Mouse (Mus musculus): Measurements from ENCODE around the gene Gm10663. TPM values are rescaled to one million over a fixed set of nuclear protein-coding genes. Genes with fewer than 3 reads are reported as not detected.

Gene Gm10663
- not detected in 2 replicates for polyA plus RNA-seq (2011; ENCODE audit: insufficient read length, low read depth, missing spikeins)

DNA sequence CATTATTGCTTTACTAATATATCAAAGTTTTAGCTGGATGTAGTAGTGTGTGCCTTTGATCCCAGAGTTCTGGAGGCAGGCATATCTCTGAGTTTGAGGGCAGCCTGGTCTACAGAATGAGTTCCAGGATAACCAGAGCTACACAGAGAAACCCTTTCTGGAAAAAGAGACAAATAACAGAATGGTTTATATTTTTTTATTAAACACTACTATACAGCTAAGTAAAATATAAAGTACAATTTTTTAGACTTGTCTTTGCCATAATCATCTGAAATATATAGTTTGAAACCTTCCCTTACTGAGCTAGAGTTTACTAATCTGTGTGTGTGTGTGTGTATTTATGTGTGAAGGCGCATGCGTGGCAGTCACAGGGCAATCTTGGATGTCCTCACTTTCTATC lies at the start of gene Gm10663:
Gene Gm10663 (plus strand): TSS at position 301 of the 400 bp plus-strand sequence.
- Histone ChIP-seq H3K27ac (ENCODE audit: insufficient read depth, low read length) (no peak within 1 kb of the TSS), H3K4me1 (ENCODE audit: control insufficient read depth, insufficient read depth, low read length) (no peaks in the 10 kb centered on the region), H3K4me3 (ENCODE audit: insufficient read depth, low read length) (no peak within 1 kb of the TSS)
- TF ChIP-seq POLR2A (IDR thresholded peaks at IDR 0.05; ENCODE audit: low read depth, low read length) (no peak), CTCF (IDR thresholded peaks at IDR 0.05; ENCODE audit: borderline replicate concordance, insufficient read depth, low read length) (no peak)

- H3K4me1 ChIP-seq (ENCODE audit: control insufficient read depth, insufficient read depth, low read length), result no peaks in the 10 kb centered on the region
- no peak overlapping the region for H3K4me3 ChIP-seq (ENCODE audit: insufficient read depth, low read length)
- TF ChIP-seq CTCF (IDR thresholded peaks at IDR 0.05; ENCODE audit: borderline replicate concordance, insufficient read depth, low read length), result no peak
- no peak for TF ChIP-seq POLR2A (IDR thresholded peaks at IDR 0.05; ENCODE audit: low read depth, low read length)
- H3K27ac ChIP-seq (ENCODE audit: insufficient read depth, low read length), result no peak overlapping the region
Observed at GRCm38 (mm10) chr8:65028959-65029686, 45.7 kb upstream of the Gm10663 start.

GRCm38 (mm10) chr8:65029776-65030175 lies 45.1 kb upstream of the Gm10663 start:
- TF ChIP-seq CTCF (IDR thresholded peaks at IDR 0.05; ENCODE audit: borderline replicate concordance, insufficient read depth, low read length) (no peak), POLR2A (IDR thresholded peaks at IDR 0.05; ENCODE audit: low read depth, low read length) (no peak)
- no peak overlapping the region for H3K27ac ChIP-seq (ENCODE audit: insufficient read depth, low read length)
- H3K4me3 ChIP-seq (ENCODE audit: insufficient read depth, low read length), result no peak overlapping the region
- H3K4me1 ChIP-seq (ENCODE audit: control insufficient read depth, insufficient read depth, low read length), result no peaks in the 10 kb centered on the region

DNA sequence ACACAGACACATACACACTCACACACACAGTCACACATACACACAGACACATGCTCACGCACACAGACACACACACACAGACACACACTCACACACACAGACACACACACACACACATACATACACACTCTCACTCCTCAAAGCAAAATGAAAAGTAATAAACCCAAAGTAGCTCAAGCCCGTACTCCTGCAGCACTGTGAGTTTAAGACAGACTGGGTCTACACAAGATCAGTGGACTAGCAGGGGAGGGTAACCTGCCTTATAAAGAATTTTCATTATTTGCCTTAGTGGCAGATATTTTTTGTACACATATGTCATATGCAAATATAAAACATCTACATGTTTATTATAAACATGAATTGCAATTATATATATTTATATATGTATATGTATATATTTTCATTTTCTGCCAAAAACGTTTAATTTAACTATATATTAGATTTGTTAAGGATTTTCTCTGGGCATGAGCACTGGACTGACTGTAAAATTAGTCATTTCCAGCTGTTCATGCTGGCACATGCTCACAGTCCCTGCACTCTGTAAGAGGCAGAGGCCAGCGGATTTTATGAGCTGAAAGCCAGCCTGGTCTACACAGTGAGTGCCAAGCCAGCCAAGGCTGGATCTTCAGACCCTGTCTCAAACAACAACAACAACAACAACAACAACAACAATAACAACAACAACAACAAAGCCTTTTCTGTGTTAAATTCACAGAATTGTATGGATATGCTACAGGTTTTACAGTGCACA lies 43.9 kb upstream of the Gm10663 start:
- 0 out of 2 replicates have a peak, but pooled peaks cover 2% of the 10 kb centered on the region for H3K4me1 ChIP-seq (ENCODE audit: control insufficient read depth, insufficient read depth, low read length)
- TF ChIP-seq CTCF (IDR thresholded peaks at IDR 0.05; ENCODE audit: borderline replicate concordance, insufficient read depth, low read length), result no peak
- no peak for TF ChIP-seq POLR2A (IDR thresholded peaks at IDR 0.05; ENCODE audit: low read depth, low read length)
- no peak overlapping the region for H3K4me3 ChIP-seq (ENCODE audit: insufficient read depth, low read length)
- H3K27ac ChIP-seq (ENCODE audit: insufficient read depth, low read length), result no peak overlapping the region

DNA sequence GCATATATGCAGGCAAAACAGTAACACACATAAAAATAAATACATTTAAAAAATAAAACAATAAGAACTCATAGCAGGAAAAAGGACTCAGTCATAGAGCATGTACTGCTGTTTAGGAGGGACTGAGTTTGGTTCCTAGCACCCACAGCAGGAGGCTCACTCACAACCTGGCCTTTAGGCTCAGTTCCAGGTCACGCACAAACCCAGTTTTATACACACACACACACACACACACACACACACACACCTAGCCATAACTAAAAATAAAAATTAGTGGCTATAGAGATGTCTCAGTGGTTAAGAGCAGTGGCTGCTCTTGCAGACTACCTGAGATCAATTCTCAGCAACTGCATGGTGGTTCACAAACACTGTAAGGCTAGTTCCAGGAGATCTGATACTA lies 42.7 kb upstream of the Gm10663 start:
- Histone ChIP-seq H3K4me1 (ENCODE audit: control insufficient read depth, insufficient read depth, low read length) (0 out of 2 replicates have a peak, but pooled peaks cover 2% of the 10 kb centered on the region), H3K27ac (ENCODE audit: insufficient read depth, low read length) (no peak overlapping the region), H3K4me3 (ENCODE audit: insufficient read depth, low read length) (no peak overlapping the region)
- TF ChIP-seq CTCF (IDR thresholded peaks at IDR 0.05; ENCODE audit: borderline replicate concordance, insufficient read depth, low read length) (no peak), POLR2A (IDR thresholded peaks at IDR 0.05; ENCODE audit: low read depth, low read length) (no peak)

DNA sequence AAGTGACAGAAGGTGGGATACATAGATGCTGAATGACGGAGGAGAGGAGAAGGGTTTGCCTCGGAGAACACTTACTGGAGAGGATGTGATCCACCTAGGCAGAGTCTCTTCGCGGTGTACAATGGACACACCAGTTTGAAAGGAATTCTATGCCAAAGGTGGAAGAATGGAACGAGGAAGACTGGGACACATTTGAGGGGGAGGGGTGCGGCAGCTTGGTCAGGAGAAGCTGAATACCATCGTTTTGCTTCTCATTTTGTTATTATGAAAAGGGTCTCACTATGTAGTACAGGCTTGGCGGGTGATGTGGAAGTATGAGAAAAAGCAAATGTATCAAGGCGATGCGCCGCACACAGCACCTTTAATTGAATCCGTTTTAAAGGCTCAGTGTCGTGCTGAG lies 41.8 kb upstream of the Gm10663 start:
- Histone ChIP-seq H3K4me1 (ENCODE audit: control insufficient read depth, insufficient read depth, low read length) (0 out of 2 replicates have a peak, but pooled peaks cover 2% of the 10 kb centered on the region), H3K27ac (ENCODE audit: insufficient read depth, low read length) (no peak overlapping the region), H3K4me3 (ENCODE audit: insufficient read depth, low read length) (no peak overlapping the region)
- no peak for TF ChIP-seq CTCF (IDR thresholded peaks at IDR 0.05; ENCODE audit: borderline replicate concordance, insufficient read depth, low read length)

GRCm38 (mm10) chr8:65034136-65034535 lies 40.7 kb upstream of the Gm10663 start:
- no peak overlapping the region for H3K4me3 ChIP-seq (ENCODE audit: insufficient read depth, low read length)
- TF ChIP-seq POLR2A (IDR thresholded peaks at IDR 0.05; ENCODE audit: low read depth, low read length) (no peak), CTCF (IDR thresholded peaks at IDR 0.05; ENCODE audit: borderline replicate concordance, insufficient read depth, low read length) (no peak)
- 0 out of 2 replicates have a peak, but pooled peaks cover 2% of the 10 kb centered on the region for H3K4me1 ChIP-seq (ENCODE audit: control insufficient read depth, insufficient read depth, low read length)
- no peak overlapping the region for H3K27ac ChIP-seq (ENCODE audit: insufficient read depth, low read length)

GRCm38 (mm10) chr8:65037117-65037533 lies 37.7 kb upstream of the Gm10663 start, which contains the start of gene Apela:
Gene Apela (minus strand): TSS chr8:65037336.
- no peak within 1 kb of the TSS for H3K27ac ChIP-seq (ENCODE audit: insufficient read depth, low read length)
- H3K4me3 ChIP-seq (ENCODE audit: insufficient read depth, low read length), result peak within 1 kb of the TSS; percentile 13
- H3K4me1 ChIP-seq (ENCODE audit: control insufficient read depth, insufficient read depth, low read length), result 0 out of 2 replicates have a peak, but pooled peaks cover 2% of the 10 kb centered on the region
- no peak for TF ChIP-seq CTCF (IDR thresholded peaks at IDR 0.05; ENCODE audit: borderline replicate concordance, insufficient read depth, low read length)
- TF ChIP-seq POLR2A (IDR thresholded peaks at IDR 0.05; ENCODE audit: low read depth, low read length), result no peak

DNA sequence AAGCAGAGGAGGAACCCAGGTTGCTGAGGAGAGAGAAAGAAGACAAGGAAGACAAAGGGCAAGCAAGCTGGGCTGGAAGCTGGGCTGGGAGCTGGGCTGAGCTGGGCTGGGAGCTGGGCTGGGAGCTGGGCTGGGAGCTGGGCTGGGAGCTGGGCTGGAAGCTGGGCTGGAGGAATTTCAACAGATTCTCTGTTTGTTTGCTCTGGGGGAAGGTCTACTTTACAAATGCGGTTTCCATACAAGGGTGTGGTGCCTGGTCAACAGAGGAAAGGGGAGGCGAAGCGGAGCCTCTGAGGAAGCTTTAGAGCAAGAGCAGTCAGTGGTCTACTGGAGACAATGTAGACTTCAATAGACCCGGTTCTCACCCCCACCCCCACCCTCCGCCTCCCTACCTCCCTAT lies 28.3 kb upstream of the Gm10663 start:
- H3K4me3 ChIP-seq (ENCODE audit: insufficient read depth, low read length), result no peak overlapping the region
- no peaks in the 10 kb centered on the region for H3K4me1 ChIP-seq (ENCODE audit: control insufficient read depth, insufficient read depth, low read length)
- TF ChIP-seq POLR2A (IDR thresholded peaks at IDR 0.05; ENCODE audit: low read depth, low read length), result no peak
- TF ChIP-seq CTCF (IDR thresholded peaks at IDR 0.05; ENCODE audit: borderline replicate concordance, insufficient read depth, low read length), result no peak
- H3K27ac ChIP-seq (ENCODE audit: insufficient read depth, low read length), result no peak overlapping the region

DNA sequence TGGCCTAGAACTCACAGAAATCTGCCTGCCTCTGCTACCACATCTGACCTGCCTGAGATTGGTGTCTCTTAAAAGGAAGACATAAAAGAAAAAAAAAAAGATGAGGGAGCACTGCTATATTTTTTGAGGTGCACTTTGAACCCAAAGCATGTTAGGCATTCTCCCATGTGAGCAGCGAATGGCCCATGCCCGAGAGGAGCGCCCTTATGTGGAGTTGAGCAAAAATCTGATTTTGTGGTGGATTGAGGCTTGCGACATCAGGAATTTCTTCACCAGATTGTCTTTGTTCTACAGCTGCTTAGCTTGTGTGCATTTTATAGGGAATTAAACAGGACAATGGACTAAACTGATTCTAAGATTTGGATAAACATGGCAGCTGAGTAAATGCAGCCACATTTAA lies 27.6 kb upstream of the Gm10663 start:
- TF ChIP-seq POLR2A (IDR thresholded peaks at IDR 0.05; ENCODE audit: low read depth, low read length) (no peak), CTCF (IDR thresholded peaks at IDR 0.05; ENCODE audit: borderline replicate concordance, insufficient read depth, low read length) (no peak)
- Histone ChIP-seq H3K27ac (ENCODE audit: insufficient read depth, low read length) (no peak overlapping the region), H3K4me3 (ENCODE audit: insufficient read depth, low read length) (no peak overlapping the region), H3K4me1 (ENCODE audit: control insufficient read depth, insufficient read depth, low read length) (no peaks in the 10 kb centered on the region)
